Mouse (Mus musculus) testis, adult 2 months (tissue): ENCODE measurements at regions not wholly inside any gene's neighbourhood (a gene's known extent, or its start where the extent isn't known, plus 50 kb on each side); places are given as distances from the start of the nearest gene placed in this dataset.
A peak's percentile ranks its signal among the peaks of the same experiment; 100 is the strongest.

Source experiments
- H3K27ac ChIP-seq: fragments of 200-500 bp; 2 replicates; pipeline ENCODE4 v1.5.1; 2012; ENCODE audit warnings: low read depth, low read length; ENCODE audit not compliant: control insufficient read depth, insufficient read depth
- H3K27me3 ChIP-seq: fragments of 200-500 bp; 2 replicates; pipeline ENCODE4 v1.6.1; 2012; ENCODE audit warnings: mild to moderate bottlenecking, low read length, moderate library complexity; ENCODE audit not compliant: control insufficient read depth, insufficient read depth
- H3K36me3 ChIP-seq: fragments of 200-500 bp; 2 replicates; pipeline ENCODE4 v1.6.1; 2012; ENCODE audit warnings: mild to moderate bottlenecking, low read length; ENCODE audit not compliant: control insufficient read depth, insufficient read depth
- H3K4me1 ChIP-seq: fragments of 200-500 bp; 2 replicates; pipeline ENCODE4 v1.6.1; 2012; ENCODE audit warnings: low read length; ENCODE audit not compliant: control insufficient read depth, insufficient read depth
- H3K4me3 ChIP-seq: fragments of 200-500 bp; 2 replicates; pipeline ENCODE4 v1.5.1; 2012; ENCODE audit warnings: low read depth, mild to moderate bottlenecking, low read length, moderate library complexity, mixed read lengths; ENCODE audit not compliant: control insufficient read depth
- CTCF ChIP-seq: fragments of 200-500 bp; IDR thresholded peaks from 2 replicates; pipeline ENCODE4 v1.5.1; 2012; ENCODE audit warnings: low read depth, mild to moderate bottlenecking, inconsistent platforms, low read length, moderate library complexity; ENCODE audit not compliant: control insufficient read depth, insufficient read depth, insufficient replicate concordance
- POLR2A ChIP-seq: fragments of 200-500 bp; IDR thresholded peaks from 2 replicates; pipeline ENCODE4 v1.6.1; 2012; ENCODE audit warnings: low read depth, mild to moderate bottlenecking, inconsistent platforms, low read length, moderate library complexity; ENCODE audit not compliant: control insufficient read depth

DNA sequence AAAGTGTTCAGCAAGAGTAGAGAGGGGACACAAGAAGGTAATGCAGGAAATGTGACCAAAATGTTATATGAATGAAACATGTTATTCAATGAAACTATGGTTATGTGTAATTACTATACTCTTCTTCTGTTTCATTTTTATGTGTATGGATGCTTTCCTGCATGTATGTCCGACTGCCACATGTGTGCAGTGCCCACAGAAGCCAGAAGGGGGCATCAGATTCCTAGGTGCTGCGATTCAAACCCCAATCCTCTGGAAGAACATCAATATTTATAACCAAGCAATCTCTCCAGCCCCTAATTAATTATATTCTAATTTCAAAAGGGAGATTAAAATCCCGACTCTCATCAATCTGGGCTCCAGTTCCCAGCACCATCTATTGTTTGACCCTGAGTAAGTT, 78.7 kb upstream of the Rbbp6 start:
- Histone ChIP-seq H3K27ac (no peak overlapping the region), H3K4me1 (no peaks in the 10 kb centered on the region), H3K36me3 (no peaks in the 10 kb centered on the region), H3K4me3 (no peak overlapping the region), H3K27me3 (no peaks in the 10 kb centered on the region)
- no peak for TF ChIP-seq POLR2A
- TF ChIP-seq CTCF = peak; percentile 35; the same call in 1 of the 2 replicates

DNA sequence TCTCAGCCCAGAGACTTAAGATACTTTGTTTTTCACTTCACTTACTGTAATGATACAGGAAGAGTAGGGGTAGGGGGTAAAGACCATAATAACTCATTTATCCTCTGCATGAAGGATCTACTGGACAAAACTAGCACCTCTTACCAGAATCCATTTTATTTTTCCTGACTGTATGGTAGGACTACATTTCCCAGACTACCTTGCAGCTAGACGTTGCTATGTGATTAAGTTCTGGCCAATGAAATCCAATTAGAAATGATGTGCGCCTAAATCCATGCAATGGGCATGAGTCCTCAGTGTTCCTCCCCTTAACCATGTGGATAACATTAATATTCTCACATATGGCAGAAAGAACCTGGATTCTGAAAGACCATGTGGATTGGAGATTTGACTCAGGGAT, 68.3 kb upstream of the Rbbp6 start:
- Histone ChIP-seq H3K27me3 (no peaks in the 10 kb centered on the region), H3K27ac (no peak overlapping the region), H3K4me1 (no peaks in the 10 kb centered on the region), H3K36me3 (no peaks in the 10 kb centered on the region), H3K4me3 (no peak overlapping the region)
- TF ChIP-seq POLR2A (no peak), CTCF (no peak)

GRCm38 (mm10) chr7:122906056-122906455, 59.4 kb upstream of the Rbbp6 start:
- H3K27me3 ChIP-seq = no peaks in the 10 kb centered on the region
- H3K27ac ChIP-seq = no peak overlapping the region
- TF ChIP-seq POLR2A (no peak), CTCF (no peak)
- no peaks in the 10 kb centered on the region for H3K4me1 ChIP-seq
- no peak overlapping the region for H3K4me3 ChIP-seq
- no peaks in the 10 kb centered on the region for H3K36me3 ChIP-seq

GRCm38 (mm10) chr7:122909296-122909695, 56.2 kb upstream of the Rbbp6 start:
- TF ChIP-seq CTCF = no peak
- TF ChIP-seq POLR2A = no peak
- H3K4me3 ChIP-seq = no peak overlapping the region
- H3K36me3 ChIP-seq = no peaks in the 10 kb centered on the region
- no peaks in the 10 kb centered on the region for H3K27me3 ChIP-seq
- no peaks in the 10 kb centered on the region for H3K4me1 ChIP-seq
- no peak overlapping the region for H3K27ac ChIP-seq
